Mouse (Mus musculus): Measurements from ENCODE around the gene Gm21497. TPM values are rescaled to one million over a fixed set of nuclear protein-coding genes. Genes with fewer than 3 reads are reported as not detected.

Gm21497 gene
- not detected for polyA plus RNA-seq (2014; fragmentation: Illumina TruSeq; extraction: RNeasy Lipid Tissue Mini Kit (QIAGEN cat#74804); ENCODE audit: low read depth, low replicate concordance)

GRCm38 (mm10) chrY:61646446-61646845 is at the start of gene Gm21497:
Gene Gm21497 (plus strand): TSS chrY:61646746.

Measured in sigmoid colon, adult 10 weeks (tissue).